Mouse (Mus musculus): Measurements from ENCODE around the gene Tars2. TPM values are rescaled to one million over a fixed set of nuclear protein-coding genes. Genes with fewer than 3 reads are reported as not detected.
A peak's percentile ranks its signal among the peaks of the same experiment; 100 is the strongest.

Gene Tars2
- polyA plus RNA-seq, 1 experiment = 65.2 TPM

- Histone ChIP-seq H3K4me1 (ENCODE audit: control insufficient read depth, insufficient read depth, low read length) (no peaks in the 10 kb centered on the region), H3K4me3 (replicated peaks; ENCODE audit: control insufficient read depth, low read depth, low read length) (no peak overlapping the region), H3K27ac (ENCODE audit: control insufficient read depth, insufficient read depth, low read depth, low read length, poor library complexity) (no peak overlapping the region)
- TF ChIP-seq POLR2A (IDR thresholded peaks at IDR 0.05; ENCODE audit: borderline replicate concordance, control insufficient read depth, low read depth, low read length) = no peak
- peak; percentile 34; the same call in 1 of the 2 replicates for TF ChIP-seq CTCF (IDR thresholded peaks at IDR 0.05; ENCODE audit: control insufficient read depth, insufficient read depth, low read length)
Observed at GRCm38 (mm10) chr3:95771985-95772384, 12.0 kb upstream of the Tars2 start.

- no peak overlapping the region for H3K27ac ChIP-seq (ENCODE audit: control insufficient read depth, insufficient read depth, low read depth, low read length, poor library complexity)
- TF ChIP-seq CTCF (IDR thresholded peaks at IDR 0.05; ENCODE audit: control insufficient read depth, insufficient read depth, low read length) (peak; percentile 22; the same call in 1 of the 2 replicates), POLR2A (IDR thresholded peaks at IDR 0.05; ENCODE audit: borderline replicate concordance, control insufficient read depth, low read depth, low read length) (no peak)
- WGBS = 89% methylated on average over 10 of the region's 10 CpGs
- no peaks in the 10 kb centered on the region for H3K4me1 ChIP-seq (ENCODE audit: control insufficient read depth, insufficient read depth, low read length)
- no peak overlapping the region for H3K4me3 ChIP-seq (replicated peaks; ENCODE audit: control insufficient read depth, low read depth, low read length)
Observed at GRCm38 (mm10) chr3:95765534-95765933, 5.5 kb upstream of the Tars2 start.

- H3K4me1 ChIP-seq (ENCODE audit: control insufficient read depth, insufficient read depth, low read length) = no peaks in the 10 kb centered on the region
- no peak overlapping the region for H3K27ac ChIP-seq (ENCODE audit: control insufficient read depth, insufficient read depth, low read depth, low read length, poor library complexity)
- TF ChIP-seq CTCF (IDR thresholded peaks at IDR 0.05; ENCODE audit: control insufficient read depth, insufficient read depth, low read length) = no peak
- no peak for TF ChIP-seq POLR2A (IDR thresholded peaks at IDR 0.05; ENCODE audit: borderline replicate concordance, control insufficient read depth, low read depth, low read length)
- H3K4me3 ChIP-seq (replicated peaks; ENCODE audit: control insufficient read depth, low read depth, low read length) = no peak overlapping the region
- 87% methylated on average over 10 of the region's 10 CpGs for WGBS
Observed at GRCm38 (mm10) chr3:95763811-95764210, 3.8 kb upstream of the Tars2 start.

- no peaks in the 10 kb centered on the region for H3K4me1 ChIP-seq (ENCODE audit: control insufficient read depth, insufficient read depth, low read length)
- TF ChIP-seq CTCF (IDR thresholded peaks at IDR 0.05; ENCODE audit: control insufficient read depth, insufficient read depth, low read length) (no peak), POLR2A (IDR thresholded peaks at IDR 0.05; ENCODE audit: borderline replicate concordance, control insufficient read depth, low read depth, low read length) (no peak)
Observed at GRCm38 (mm10) chr3:95762961-95763360, 3.0 kb upstream of the Tars2 start.

GRCm38 (mm10) chr3:95761771-95762170, 1.8 kb upstream of the Tars2 start:
- H3K4me1 ChIP-seq (ENCODE audit: control insufficient read depth, insufficient read depth, low read length) = no peaks in the 10 kb centered on the region
- no peak overlapping the region for H3K4me3 ChIP-seq (replicated peaks; ENCODE audit: control insufficient read depth, low read depth, low read length)
- TF ChIP-seq CTCF (IDR thresholded peaks at IDR 0.05; ENCODE audit: control insufficient read depth, insufficient read depth, low read length) (no peak), POLR2A (IDR thresholded peaks at IDR 0.05; ENCODE audit: borderline replicate concordance, control insufficient read depth, low read depth, low read length) (no peak)
- no peak overlapping the region for H3K27ac ChIP-seq (ENCODE audit: control insufficient read depth, insufficient read depth, low read depth, low read length, poor library complexity)
- 87% methylated on average over 4 of the region's 4 CpGs for WGBS

More at GRCm38 (mm10) chr3:95762961-95763360, 3.0 kb upstream of the Tars2 start:
- Histone ChIP-seq H3K27ac (ENCODE audit: control insufficient read depth, insufficient read depth, low read depth, low read length, poor library complexity) (no peak overlapping the region), H3K4me3 (replicated peaks; ENCODE audit: control insufficient read depth, low read depth, low read length) (no peak overlapping the region)
- 79% methylated on average over 6 of the region's 6 CpGs for WGBS

GRCm38 (mm10) chr3:95760656-95761055, 650 bp upstream of the Tars2 start:
- no peak overlapping the region for H3K4me3 ChIP-seq (replicated peaks; ENCODE audit: control insufficient read depth, low read depth, low read length)
- no peak overlapping the region for H3K27ac ChIP-seq (ENCODE audit: control insufficient read depth, insufficient read depth, low read depth, low read length, poor library complexity)
- H3K4me1 ChIP-seq (ENCODE audit: control insufficient read depth, insufficient read depth, low read length) = no peaks in the 10 kb centered on the region
- TF ChIP-seq CTCF (IDR thresholded peaks at IDR 0.05; ENCODE audit: control insufficient read depth, insufficient read depth, low read length) = no peak
- TF ChIP-seq POLR2A (IDR thresholded peaks at IDR 0.05; ENCODE audit: borderline replicate concordance, control insufficient read depth, low read depth, low read length) = no peak

GRCm38 (mm10) chr3:95758467-95759218, 1.4 kb downstream of the Tars2 start:
- WGBS = 46% methylated on average over 9 of the region's 9 CpGs
- no peak for TF ChIP-seq CTCF (IDR thresholded peaks at IDR 0.05; ENCODE audit: control insufficient read depth, insufficient read depth, low read length)
- no peak for TF ChIP-seq POLR2A (IDR thresholded peaks at IDR 0.05; ENCODE audit: borderline replicate concordance, control insufficient read depth, low read depth, low read length)
- no peak overlapping the region for H3K4me3 ChIP-seq (replicated peaks; ENCODE audit: control insufficient read depth, low read depth, low read length)
- H3K27ac ChIP-seq (ENCODE audit: control insufficient read depth, insufficient read depth, low read depth, low read length, poor library complexity) = no peak overlapping the region
- H3K4me1 ChIP-seq (ENCODE audit: control insufficient read depth, insufficient read depth, low read length) = no peaks in the 10 kb centered on the region

GRCm38 (mm10) chr3:95756808-95757207, 3.2 kb downstream of the Tars2 start:
- Histone ChIP-seq H3K4me1 (ENCODE audit: control insufficient read depth, insufficient read depth, low read length) (no peaks in the 10 kb centered on the region), H3K4me3 (replicated peaks; ENCODE audit: control insufficient read depth, low read depth, low read length) (no peak overlapping the region), H3K27ac (ENCODE audit: control insufficient read depth, insufficient read depth, low read depth, low read length, poor library complexity) (no peak overlapping the region)
- TF ChIP-seq CTCF (IDR thresholded peaks at IDR 0.05; ENCODE audit: control insufficient read depth, insufficient read depth, low read length) = no peak
- no peak for TF ChIP-seq POLR2A (IDR thresholded peaks at IDR 0.05; ENCODE audit: borderline replicate concordance, control insufficient read depth, low read depth, low read length)
- WGBS = 70% methylated on average over 2 of the region's 2 CpGs

All from bone marrow, adult 2 months (tissue).